Mouse (Mus musculus) liver, embryonic 13.5 days (tissue): ENCODE data around the gene Arid1a. TPM values are rescaled to one million over a fixed set of nuclear protein-coding genes. Genes with fewer than 3 reads are reported as not detected.

Source experiments
- ATAC-seq: fragments of 200-750 bp; cut with Nextera tagmentation; 2 replicates; pipeline ENCODE4 v1.8.0; 2017; ENCODE audit warnings: low read depth, mild to moderate bottlenecking, moderate number of reproducible peaks, moderate library complexity
- DNase-seq: peaks from one replicate; pipeline ENCODE4 v3.0.0; 2022
- H3K27ac ChIP-seq: fragments of 300-500 bp; sonication (generic); 2 replicates; pipeline ENCODE4 v1.5.1; 2015; ENCODE audit warnings: moderate library complexity, mild to moderate bottlenecking, inconsistent platforms
- H3K27me3 ChIP-seq: fragments of 300-500 bp; sonication (generic); 2 replicates; pipeline ENCODE4 v1.6.1; 2015; ENCODE audit warnings: mild to moderate bottlenecking, inconsistent platforms
- H3K36me3 ChIP-seq: fragments of 300-500 bp; sonication (generic); 2 replicates; pipeline ENCODE4 v1.6.1; 2015; ENCODE audit warnings: mild to moderate bottlenecking, inconsistent platforms
- H3K4me1 ChIP-seq: fragments of 300-500 bp; sonication (generic); replicated peaks from 2 replicates; pipeline ENCODE4 v1.6.1; 2015; ENCODE audit warnings: inconsistent platforms
- H3K4me2 ChIP-seq: fragments of 300-500 bp; sonication (generic); 2 replicates; pipeline ENCODE4 v1.6.1; 2015; ENCODE audit warnings: inconsistent platforms, mild to moderate bottlenecking, moderate library complexity
- H3K4me3 ChIP-seq: fragments of 300-500 bp; sonication (generic); replicated peaks from 2 replicates; pipeline ENCODE4 v1.5.1; 2015; ENCODE audit warnings: mild to moderate bottlenecking, inconsistent platforms
- H3K9ac ChIP-seq: fragments of 300-500 bp; sonication (generic); 2 replicates; pipeline ENCODE4 v1.6.1; 2015; ENCODE audit warnings: mild to moderate bottlenecking, inconsistent platforms
- H3K9me3 ChIP-seq: fragments of 300-500 bp; sonication (generic); replicated peaks from 2 replicates; pipeline ENCODE4 v1.6.1; 2016; ENCODE audit warnings: inconsistent platforms
- WGBS: fragments of 180-500 bp; shearing (Covaris S2); methylation state at CpG from one replicate; pipeline ENCODE4 v1.1.7; 2015; ENCODE audit not compliant: insufficient replicate concordance; 5-methylcytosine and 5-hydroxymethylcytosine counted together
- polyA plus RNA-seq: library from polyadenylated mRNA; unstranded; fragments of >200 nt; fragmentation: Nextera tagmentation; extraction: Ambion mirVana; gene quantifications from 2 replicates; pipeline ENCODE4 v1.2.1, GENCODE M21; 2015

Arid1a gene
- polyA plus RNA-seq, 1 experiment from 2014 or later, result 9.0 TPM

DNA sequence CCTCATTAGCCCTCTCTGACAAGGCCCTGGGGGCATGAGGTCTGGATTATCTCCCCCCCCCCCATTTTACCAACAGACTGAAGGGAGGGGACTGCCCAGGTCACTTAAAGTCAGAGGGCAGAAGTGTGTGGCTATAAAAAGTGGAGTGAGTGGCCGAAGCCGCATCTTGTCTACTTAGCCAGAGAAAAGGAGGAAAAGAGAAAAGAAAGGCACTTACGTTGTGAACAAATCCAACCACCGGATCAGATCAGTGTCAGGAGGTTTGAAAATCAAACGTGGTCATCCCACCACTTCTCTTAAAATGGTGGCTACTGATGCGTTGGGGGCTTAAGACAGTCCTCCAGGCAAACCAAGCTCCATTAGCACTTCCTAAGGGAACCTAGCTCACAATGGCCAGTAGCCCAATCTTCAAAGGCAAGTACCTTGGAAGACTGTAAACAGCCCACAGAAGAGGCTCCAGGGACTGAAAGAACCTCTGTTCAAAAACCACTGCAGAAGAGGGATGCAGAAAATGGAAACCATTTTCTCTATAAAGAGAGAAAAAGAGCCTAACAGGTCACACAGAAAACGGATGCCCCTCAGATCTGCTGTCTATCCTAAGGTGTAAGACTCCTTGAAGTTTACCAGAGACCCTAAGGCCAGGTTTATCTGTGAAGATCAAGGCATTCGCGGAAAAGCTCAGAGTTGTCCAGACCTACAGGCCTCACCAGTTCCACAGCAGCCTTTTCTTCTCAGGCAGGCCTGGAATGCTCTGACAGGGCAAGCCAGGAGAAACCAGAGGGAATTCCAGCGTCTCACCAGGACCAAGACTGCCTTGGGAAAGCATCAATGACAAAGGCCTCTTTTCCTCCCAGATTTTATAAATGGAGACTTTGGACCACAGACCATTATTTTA, 1.5 kb downstream of the Arid1a start:
- H3K9me3 ChIP-seq, result no peaks in the 10 kb centered on the region
- peak overlapping the region; percentile 100 for H3K9ac ChIP-seq
- peak overlapping the region; percentile 100 for H3K4me3 ChIP-seq
- no peaks in the 10 kb centered on the region for H3K27me3 ChIP-seq
- DNase-seq, result no peak
- ATAC-seq, result no peak
- H3K4me2 ChIP-seq, result peak overlapping the region; percentile 99
- H3K36me3 ChIP-seq, result no peaks in the 10 kb centered on the region
- peak overlapping the region; percentile 100 for H3K27ac ChIP-seq
- 14% methylated on average over 10 of the region's 10 CpGs for WGBS
- H3K4me1 ChIP-seq, result peaks cover 51% of the 10 kb centered on the region

- ATAC-seq, result peak; percentile 74
- H3K27ac ChIP-seq, result peak overlapping the region; percentile 100
- H3K4me1 ChIP-seq, result peaks cover 60% of the 10 kb centered on the region
- peak overlapping the region; percentile 100 for H3K4me3 ChIP-seq
- no peaks in the 10 kb centered on the region for H3K27me3 ChIP-seq
- H3K4me2 ChIP-seq, result peak overlapping the region; percentile 99
- WGBS, result 2% methylated on average over 42 of the region's 50 CpGs
- peak overlapping the region; percentile 100 for H3K9ac ChIP-seq
- H3K9me3 ChIP-seq, result no peaks in the 10 kb centered on the region
- peak; percentile 98 for DNase-seq
- H3K36me3 ChIP-seq, result peaks cover 7% of the 10 kb centered on the region
Observed at GRCm38 (mm10) chr4:133754238-133754637, 2.3 kb downstream of the Arid1a start.

GRCm38 (mm10) chr4:133753375-133754190, 3.0 kb downstream of the Arid1a start:
- H3K27ac ChIP-seq, result peak overlapping the region; percentile 100
- H3K36me3 ChIP-seq, result peaks cover 13% of the 10 kb centered on the region
- WGBS, result 1% methylated on average over 19 of the region's 99 CpGs
- peak overlapping the region; percentile 100 for H3K9ac ChIP-seq
- DNase-seq, result peak; percentile 55
- H3K27me3 ChIP-seq, result no peaks in the 10 kb centered on the region
- peaks cover 66% of the 10 kb centered on the region for H3K4me1 ChIP-seq
- H3K4me2 ChIP-seq, result peak overlapping the region; percentile 99
- no peaks in the 10 kb centered on the region for H3K9me3 ChIP-seq
- H3K4me3 ChIP-seq, result peak overlapping the region; percentile 100
- peak; percentile 40 for ATAC-seq

DNA sequence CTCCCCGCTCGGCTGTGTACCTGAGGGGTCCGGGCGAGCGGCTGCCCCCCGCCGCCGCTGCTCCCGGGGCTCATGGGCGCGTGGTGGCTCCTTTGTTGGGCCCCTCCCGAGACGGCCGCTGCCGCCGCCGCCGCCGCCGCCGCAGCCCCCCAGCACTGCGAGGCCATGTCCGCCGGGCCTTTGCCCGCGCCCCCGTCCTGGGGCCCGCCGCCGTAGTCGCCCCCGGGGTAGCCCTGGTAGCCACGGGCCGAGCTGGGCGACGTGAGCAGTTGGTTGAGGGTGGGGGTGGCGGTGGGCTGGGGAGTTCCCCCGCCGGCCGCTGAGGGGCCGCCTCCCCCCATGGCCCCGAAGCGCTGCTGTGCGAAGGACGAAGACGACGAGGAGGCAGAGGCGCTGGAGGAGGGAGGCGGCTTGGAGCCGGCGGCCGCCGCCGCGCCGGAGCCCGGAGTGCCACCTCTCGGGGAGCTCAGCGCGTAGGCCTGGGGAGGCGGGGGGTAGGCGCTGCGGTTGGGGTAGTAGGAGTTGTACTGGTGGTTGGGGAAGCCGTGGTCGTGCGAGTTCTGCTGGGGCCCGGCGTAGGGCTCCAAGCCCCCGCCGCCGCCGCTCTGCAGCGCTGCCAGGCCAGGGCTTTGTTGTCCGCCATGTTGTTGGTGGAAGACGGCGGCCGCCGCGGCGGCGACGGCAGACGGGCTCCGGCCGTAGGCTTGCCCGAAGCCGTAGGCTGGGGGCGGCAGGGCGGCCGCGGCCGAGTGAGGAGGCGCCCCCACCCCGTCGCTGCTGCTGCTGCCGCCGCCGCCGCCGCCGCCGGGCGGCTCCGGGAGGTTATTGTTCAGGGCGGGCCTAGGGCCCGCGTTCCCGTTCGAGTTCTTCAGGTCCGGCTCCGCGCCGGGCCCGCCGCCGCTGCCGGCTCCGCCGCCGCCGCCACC, 3.9 kb downstream of the Arid1a start:
- peak overlapping the region; percentile 100 for H3K4me3 ChIP-seq
- peaks cover 68% of the 10 kb centered on the region for H3K4me1 ChIP-seq
- H3K9ac ChIP-seq, result peak overlapping the region; percentile 100
- H3K27me3 ChIP-seq, result no peaks in the 10 kb centered on the region
- DNase-seq, result peak; percentile 39
- H3K36me3 ChIP-seq, result peaks cover 22% of the 10 kb centered on the region
- H3K9me3 ChIP-seq, result no peaks in the 10 kb centered on the region
- under 1% methylated on average over 97 of the region's 121 CpGs for WGBS
- H3K27ac ChIP-seq, result peak overlapping the region; percentile 100
- ATAC-seq, result 0 out of 2 replicates have a peak, but pooled peaks have one; percentile 1
- peak overlapping the region; percentile 99 for H3K4me2 ChIP-seq

DNA sequence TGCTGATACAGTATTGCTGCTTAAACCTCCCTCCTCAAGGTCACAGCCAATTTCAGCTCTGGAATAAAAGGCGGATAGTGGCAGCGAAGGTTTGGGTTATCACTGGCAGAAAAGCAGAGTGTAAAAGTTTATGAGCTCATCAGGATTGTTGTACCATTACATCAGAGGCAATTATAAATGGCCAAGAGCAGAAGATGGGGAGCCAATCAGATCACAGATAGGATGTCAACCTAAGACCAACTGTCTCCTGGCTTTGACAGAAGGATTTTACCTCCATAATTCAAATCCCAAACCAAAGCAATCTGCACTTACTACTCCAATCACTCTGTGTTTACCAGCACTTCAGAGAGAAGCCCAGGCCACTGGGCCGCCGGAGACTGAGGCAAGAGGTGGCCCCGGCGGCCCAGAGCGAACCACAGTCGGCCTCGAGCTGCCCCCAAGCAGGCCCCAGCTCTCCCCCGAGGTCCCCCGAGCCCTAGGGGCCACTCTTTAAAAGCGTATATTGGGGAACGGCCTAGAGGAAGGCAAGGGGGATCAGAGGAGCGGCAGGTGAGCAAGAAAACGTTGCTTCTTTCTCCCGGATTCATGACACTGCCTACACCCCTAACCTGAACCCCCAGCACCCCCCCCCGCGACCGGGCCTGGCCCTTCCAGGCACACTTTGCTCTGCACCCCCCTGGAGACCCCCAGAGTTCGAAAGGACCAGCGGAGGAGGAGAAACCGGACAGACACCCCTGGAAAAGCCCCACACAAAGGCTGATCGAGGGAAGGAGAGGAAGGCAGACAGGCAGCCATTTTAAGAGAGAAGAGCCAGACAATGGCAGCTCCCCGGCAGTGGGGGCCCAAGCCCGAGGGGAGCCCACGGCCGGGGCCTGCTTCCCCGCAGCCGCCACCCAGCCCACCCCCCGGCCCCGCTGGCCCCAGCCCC, 4.8 kb downstream of the Arid1a start:
- WGBS, result 1% methylated on average over 31 of the region's 31 CpGs
- DNase-seq, result peak; percentile 42
- Histone ChIP-seq H3K9me3 (no peaks in the 10 kb centered on the region), H3K9ac (peak overlapping the region; percentile 100), H3K4me1 (peaks cover 66% of the 10 kb centered on the region), H3K27me3 (no peaks in the 10 kb centered on the region), H3K27ac (peak overlapping the region; percentile 100), H3K36me3 (peaks cover 27% of the 10 kb centered on the region), H3K4me2 (peak overlapping the region; percentile 99), H3K4me3 (peak overlapping the region; percentile 100)
- no peak for ATAC-seq

- Histone ChIP-seq H3K27ac (peak overlapping the region; percentile 100), H3K4me1 (peaks cover 66% of the 10 kb centered on the region), H3K9me3 (no peaks in the 10 kb centered on the region), H3K36me3 (peaks cover 42% of the 10 kb centered on the region), H3K27me3 (no peaks in the 10 kb centered on the region), H3K4me2 (peak overlapping the region; percentile 99), H3K4me3 (peak overlapping the region; percentile 100), H3K9ac (peak overlapping the region; percentile 100)
- ATAC-seq, result no peak
- DNase-seq, result no peak
- WGBS, result 32% methylated on average over 7 of the region's 7 CpGs
Observed at GRCm38 (mm10) chr4:133750184-133750775, 6.3 kb downstream of the Arid1a start.

DNA sequence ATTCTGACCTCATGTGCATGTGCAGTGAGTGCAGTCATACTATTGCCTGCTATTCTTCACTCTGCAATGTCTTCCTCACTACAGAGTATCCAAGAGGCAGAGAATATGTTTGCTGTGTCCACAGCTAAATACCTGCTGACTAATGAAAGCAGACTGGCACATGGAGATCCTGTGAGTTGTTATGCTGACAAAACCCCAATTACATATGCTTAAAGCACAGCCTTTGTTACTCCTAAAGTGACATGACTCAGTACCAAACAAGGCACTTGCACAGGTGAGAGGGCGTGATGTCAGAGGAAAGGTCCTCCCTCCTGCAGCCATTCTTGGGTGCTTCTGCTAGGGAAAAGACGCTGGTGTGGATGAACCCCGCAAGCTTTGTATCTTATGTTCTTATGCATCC, 21.3 kb downstream of the Arid1a start:
- Histone ChIP-seq H3K9me3 (no peaks in the 10 kb centered on the region), H3K27ac (no peak overlapping the region; the same call in 1 of the 2 replicates), H3K36me3 (peaks cover 69% of the 10 kb centered on the region), H3K4me2 (no peak overlapping the region), H3K4me3 (no peak overlapping the region), H3K4me1 (peaks cover 74% of the 10 kb centered on the region), H3K27me3 (no peaks in the 10 kb centered on the region), H3K9ac (no peak overlapping the region)
- no peak for DNase-seq
- WGBS, result 80% methylated on average over 3 of the region's 3 CpGs
- no peak for ATAC-seq

- Histone ChIP-seq H3K4me1 (peaks cover 95% of the 10 kb centered on the region), H3K9ac (peak overlapping the region; percentile 39; the same call in 1 of the 2 replicates), H3K27me3 (no peaks in the 10 kb centered on the region), H3K4me2 (peak overlapping the region; percentile 53), H3K9me3 (no peaks in the 10 kb centered on the region), H3K4me3 (peak overlapping the region; percentile 9; the same call in 1 of the 2 replicates), H3K36me3 (peaks cover 57% of the 10 kb centered on the region), H3K27ac (peak overlapping the region; percentile 79)
- DNase-seq, result no peak
- 0 out of 2 replicates have a peak, but pooled peaks have one; percentile 17 for ATAC-seq
Observed at GRCm38 (mm10) chr4:133730122-133730521, 26.4 kb downstream of the Arid1a start.

DNA sequence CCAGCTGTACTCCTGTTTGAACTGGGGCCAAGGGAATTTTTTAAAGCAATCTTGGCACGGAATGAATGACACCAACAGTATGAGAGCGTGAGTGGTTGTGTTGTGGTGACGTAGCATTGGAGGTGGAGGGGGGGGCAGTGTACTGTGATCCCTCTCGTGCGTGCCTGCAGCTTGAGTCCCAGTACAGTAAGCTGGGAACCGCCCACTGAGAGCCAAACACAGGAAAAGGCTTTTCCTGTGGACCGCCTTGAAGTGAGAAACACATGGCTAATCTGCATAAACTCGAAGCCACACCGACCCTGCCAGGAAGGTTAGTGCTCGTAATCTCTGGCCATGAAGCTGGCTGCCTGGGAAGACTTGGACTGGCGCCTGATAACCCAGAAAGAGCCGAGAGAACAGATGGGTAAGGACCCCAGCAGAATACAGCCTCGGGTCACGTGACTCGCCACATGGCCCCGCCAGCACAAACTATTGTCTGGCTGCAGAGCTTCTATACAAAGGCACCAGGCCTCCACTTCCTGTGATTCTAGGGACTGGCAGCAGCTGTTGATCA, 27.0 kb downstream of the Arid1a start:
- H3K9ac ChIP-seq, result peak overlapping the region; percentile 39; the same call in 1 of the 2 replicates
- peak; percentile 81 for DNase-seq
- no peaks in the 10 kb centered on the region for H3K9me3 ChIP-seq
- H3K4me3 ChIP-seq, result peak overlapping the region; percentile 9; the same call in 1 of the 2 replicates
- peak; percentile 86 for ATAC-seq
- peak overlapping the region; percentile 79 for H3K27ac ChIP-seq
- peaks cover 55% of the 10 kb centered on the region for H3K36me3 ChIP-seq
- no peaks in the 10 kb centered on the region for H3K27me3 ChIP-seq
- 8% methylated on average over 16 of the region's 16 CpGs for WGBS
- peaks cover 95% of the 10 kb centered on the region for H3K4me1 ChIP-seq
- peak overlapping the region; percentile 53 for H3K4me2 ChIP-seq
